Mouse (Mus musculus): ENCODE measurements around the gene Rapgef1.

- TF ChIP-seq POLR2A (IDR thresholded peaks at IDR 0.05; ENCODE audit: extremely low read depth, insufficient read depth, low read length), result no peak
- TF ChIP-seq CTCF (IDR thresholded peaks at IDR 0.05; ENCODE audit: low read depth, low read length), result no peak
Observed at GRCm38 (mm10) chr2:29732559-29732958, 113.0 kb downstream of the Rapgef1 start.
